Mouse (Mus musculus): ENCODE measurements around the gene Gm13287.
A peak's percentile ranks its signal among the peaks of the same experiment; 100 is the strongest.
"Not testable (repeated sequence)": the region's sequence is repeated elsewhere in the genome, so short reads cannot be mapped to it uniquely, and the experiment has no call there.

Gm13287 gene

GRCm38 (mm10) chr4:88802954-88803353 is at the start of gene Gm13287:
Gm13287 (plus strand) TSS chr4:88803254.
- not testable (repeated sequence) for DNase-seq

GRCm38 (mm10) chr4:88754818-88755340 is 48.2 kb upstream of the Gm13287 start, which contains the start of gene Gm13271:
Gm13271 (plus strand) TSS chr4:88754868.
- peak; percentile 83 to 90 for DNase-seq

GRCm38 (mm10) chr4:88756581-88757513 is 46.2 kb upstream of the Gm13287 start:
- peak in 1 of 2 experiments; percentile 28 for DNase-seq

- peak; percentile 94 to 95 for DNase-seq
Measured at GRCm38 (mm10) chr4:88757628-88758031, 45.4 kb upstream of the Gm13287 start.

- DNase-seq: peak in 1 of 2 experiments; percentile 11
Measured at GRCm38 (mm10) chr4:88758751-88759150, 44.3 kb upstream of the Gm13287 start.

GRCm38 (mm10) chr4:88759610-88760268 is 43.3 kb upstream of the Gm13287 start, which contains the start of gene Gm13283:
Gm13283 (plus strand) TSS chr4:88760119.
- peak; percentile 31 to 59 for DNase-seq

- peak; percentile 20 to 28 for DNase-seq
Measured at GRCm38 (mm10) chr4:88760431-88760830, 42.6 kb upstream of the Gm13287 start.

- peak; percentile 85 to 93 for DNase-seq
Measured at GRCm38 (mm10) chr4:88761776-88762175, 41.3 kb upstream of the Gm13287 start.

- peak in 1 of 2 experiments; percentile 40 for DNase-seq
Measured at GRCm38 (mm10) chr4:88762341-88762740, 40.7 kb upstream of the Gm13287 start.

GRCm38 (mm10) chr4:88763384-88764018 is 39.6 kb upstream of the Gm13287 start:
- DNase-seq: peak in 1 of 2 experiments; percentile 6

GRCm38 (mm10) chr4:88773534-88773933 is 29.5 kb upstream of the Gm13287 start, which contains the start of gene Gm13290:
Gm13290 (plus strand) TSS chr4:88773834.
- DNase-seq: not testable (repeated sequence)

- not testable (repeated sequence) for DNase-seq
Measured at GRCm38 (mm10) chr4:88776622-88777021, 26.4 kb upstream of the Gm13287 start, which contains the start of gene Gm13289. Gm13289 (plus strand) TSS chr4:88776922.

GRCm38 (mm10) chr4:88779550-88779949 is 23.5 kb upstream of the Gm13287 start, which contains the start of gene Gm13272:
Gm13272 (plus strand) TSS chr4:88779850.
- not testable (repeated sequence) for DNase-seq

GRCm38 (mm10) chr4:88780320-88780719 is 22.7 kb upstream of the Gm13287 start:
- peak in 1 of 2 experiments; percentile 15 for DNase-seq

GRCm38 (mm10) chr4:88781831-88782230 is 21.2 kb upstream of the Gm13287 start, which contains the start of gene Ifnz:
Ifnz (plus strand) TSS chr4:88782131.
- DNase-seq: not testable (repeated sequence)

- DNase-seq: not testable (repeated sequence)
Measured at GRCm38 (mm10) chr4:88782335-88782734, 20.7 kb upstream of the Gm13287 start.

GRCm38 (mm10) chr4:88785409-88785808 is 17.6 kb upstream of the Gm13287 start, which contains the start of gene Gm13276:
Gm13276 (plus strand) TSS chr4:88785709.
- not testable (repeated sequence) for DNase-seq

- DNase-seq: peak; percentile 44 to 53
Measured at GRCm38 (mm10) chr4:88788402-88788801, 14.7 kb upstream of the Gm13287 start, which contains the start of gene Gm13277. Gm13277 (plus strand) TSS chr4:88788632.

GRCm38 (mm10) chr4:88791250-88791649 is 11.8 kb upstream of the Gm13287 start, which contains the start of gene Gm13278:
Gm13278 (plus strand) TSS chr4:88791550.
- not testable (repeated sequence) for DNase-seq

- peak; percentile 70 to 78 for DNase-seq
Measured at GRCm38 (mm10) chr4:88793936-88794675, 8.9 kb upstream of the Gm13287 start, which contains the start of gene Gm13275. Gm13275 (plus strand) TSS chr4:88794487.

GRCm38 (mm10) chr4:88797097-88797496 is 6.0 kb upstream of the Gm13287 start, which contains the start of gene Gm13279:
Gm13279 (plus strand) TSS chr4:88797397.
- not testable (repeated sequence) for DNase-seq
